Mouse (Mus musculus) midbrain, embryonic 11.5 days (tissue): ENCODE results near the gene Lrig1. TPM values are rescaled to one million over a fixed set of nuclear protein-coding genes. Genes with fewer than 3 reads are reported as not detected.

Experiments
- ATAC-seq: fragments of 200-750 bp; cut with Nextera tagmentation; 2 replicates; pipeline ENCODE4 v1.8.0; 2017; ENCODE audit warnings: moderate TSS enrichment, moderate library complexity; ENCODE audit not compliant: low FRiP score
- DNase-seq: peaks from one replicate; pipeline ENCODE4 v3.0.0; 2015; ENCODE audit warnings: low spot score; ENCODE audit errors: missing footprints
- H3K27ac ChIP-seq: fragments of 300-500 bp; sonication (generic); 2 replicates; pipeline ENCODE4 v1.5.1; 2014; ENCODE audit warnings: low read depth, low read length
- H3K27me3 ChIP-seq: fragments of 300-500 bp; sonication (generic); 2 replicates; pipeline ENCODE4 v1.6.1; 2014; ENCODE audit warnings: mild to moderate bottlenecking, low read length, moderate library complexity, mixed read lengths; ENCODE audit not compliant: control insufficient read depth, insufficient read depth
- H3K36me3 ChIP-seq: fragments of 300-500 bp; sonication (generic); 2 replicates; pipeline ENCODE4 v1.6.1; 2014; ENCODE audit warnings: mild to moderate bottlenecking, low read length, moderate library complexity, mixed read lengths; ENCODE audit not compliant: control insufficient read depth, insufficient read depth
- H3K4me1 ChIP-seq: fragments of 300-500 bp; sonication (generic); 2 replicates; pipeline ENCODE4 v1.6.1; 2014; ENCODE audit warnings: low read length; ENCODE audit not compliant: control insufficient read depth, insufficient read depth
- H3K4me2 ChIP-seq: fragments of 300-500 bp; sonication (generic); 2 replicates; pipeline ENCODE4 v1.6.1; 2014; ENCODE audit warnings: mild to moderate bottlenecking, moderate library complexity
- H3K4me3 ChIP-seq: fragments of 300-500 bp; sonication (generic); 2 replicates; pipeline ENCODE4 v1.5.1; 2014; ENCODE audit warnings: low read depth, low read length
- H3K9ac ChIP-seq: fragments of 300-500 bp; sonication (generic); 2 replicates; pipeline ENCODE4 v1.6.1; 2014; ENCODE audit warnings: low read length
- H3K9me3 ChIP-seq: fragments of 300-500 bp; sonication (generic); 2 replicates; pipeline ENCODE4 v1.6.1; 2016; ENCODE audit warnings: low read length; ENCODE audit not compliant: control insufficient read depth
- WGBS: fragments of 180-500 bp; shearing (Covaris S2); extraction: QIAGEN DNeasy Blood & Tissue Kit; methylation state at CpG from one replicate; pipeline ENCODE4 v1.1.7; 2014; 5-methylcytosine and 5-hydroxymethylcytosine counted together
- polyA plus RNA-seq: library from polyadenylated mRNA; unstranded; fragments of >200 nt; fragmentation: Nextera tagmentation; extraction: Ambion mirVana; gene quantifications from 2 replicates; pipeline ENCODE4 v1.2.1, GENCODE M21; 2014

Lrig1 gene
- polyA plus RNA-seq, 1 experiment from 2014 or later: 17.4 TPM

GRCm38 (mm10) chr6:94694481-94694880, 5.5 kb downstream of the Lrig1 start:
- DNase-seq (no peak), ATAC-seq (no peak)
- Histone ChIP-seq H3K36me3 (no peaks in the 10 kb centered on the region), H3K27me3 (no peaks in the 10 kb centered on the region), H3K9me3 (no peaks in the 10 kb centered on the region), H3K9ac (no peak overlapping the region), H3K4me3 (no peak overlapping the region), H3K4me2 (no peak overlapping the region), H3K27ac (no peak overlapping the region), H3K4me1 (peaks cover 54% of the 10 kb centered on the region)
- whole genome bisulfite sequencing: 0% methylated on average over 1 of the region's 1 CpGs

GRCm38 (mm10) chr6:94693091-94693490, 6.9 kb downstream of the Lrig1 start:
- no peak overlapping the region for H3K4me3 ChIP-seq
- H3K36me3 ChIP-seq: no peaks in the 10 kb centered on the region
- no peak for ATAC-seq
- WGBS: 79% methylated on average over 9 of the region's 9 CpGs
- no peak overlapping the region for H3K4me2 ChIP-seq
- H3K4me1 ChIP-seq: peaks cover 52% of the 10 kb centered on the region
- H3K9me3 ChIP-seq: no peaks in the 10 kb centered on the region
- H3K27ac ChIP-seq: no peak overlapping the region
- H3K9ac ChIP-seq: no peak overlapping the region
- DNase-seq: no peak
- H3K27me3 ChIP-seq: no peaks in the 10 kb centered on the region

GRCm38 (mm10) chr6:94692003-94692402, 8.0 kb downstream of the Lrig1 start:
- Histone ChIP-seq H3K4me2 (no peak overlapping the region), H3K27me3 (no peaks in the 10 kb centered on the region), H3K9ac (no peak overlapping the region), H3K27ac (no peak overlapping the region), H3K36me3 (no peaks in the 10 kb centered on the region), H3K4me3 (no peak overlapping the region), H3K9me3 (no peaks in the 10 kb centered on the region), H3K4me1 (peaks cover 45% of the 10 kb centered on the region)
- whole genome bisulfite sequencing: 34% methylated on average over 2 of the region's 2 CpGs
- DNase-seq (no peak), ATAC-seq (no peak)

GRCm38 (mm10) chr6:94690247-94690646, 9.7 kb downstream of the Lrig1 start:
- Histone ChIP-seq H3K4me2 (no peak overlapping the region), H3K27me3 (no peaks in the 10 kb centered on the region), H3K4me1 (peaks cover 31% of the 10 kb centered on the region), H3K9me3 (no peaks in the 10 kb centered on the region), H3K9ac (no peak overlapping the region), H3K4me3 (no peak overlapping the region), H3K36me3 (no peaks in the 10 kb centered on the region), H3K27ac (no peak overlapping the region)
- 82% methylated on average over 7 of the region's 7 CpGs for WGBS
- ATAC-seq (no peak), DNase-seq (no peak)

GRCm38 (mm10) chr6:94688722-94689121, 11.2 kb downstream of the Lrig1 start:
- H3K9ac ChIP-seq: no peak overlapping the region
- no peaks in the 10 kb centered on the region for H3K36me3 ChIP-seq
- H3K27ac ChIP-seq: no peak overlapping the region
- no peaks in the 10 kb centered on the region for H3K9me3 ChIP-seq
- H3K4me2 ChIP-seq: no peak overlapping the region
- DNase-seq (peak; percentile 82), ATAC-seq (peak; percentile 55; the same call in 1 of the 2 replicates)
- H3K27me3 ChIP-seq: no peaks in the 10 kb centered on the region
- WGBS: 54% methylated on average over 4 of the region's 4 CpGs
- no peak overlapping the region for H3K4me3 ChIP-seq
- H3K4me1 ChIP-seq: peaks cover 23% of the 10 kb centered on the region

- H3K36me3 ChIP-seq: no peaks in the 10 kb centered on the region
- no peak overlapping the region for H3K4me3 ChIP-seq
- H3K9me3 ChIP-seq: no peaks in the 10 kb centered on the region
- H3K27ac ChIP-seq: no peak overlapping the region
- no peaks in the 10 kb centered on the region for H3K27me3 ChIP-seq
- no peak for DNase-seq
- peaks cover 10% of the 10 kb centered on the region for H3K4me1 ChIP-seq
- no peak for ATAC-seq
- WGBS: 73% methylated on average over 6 of the region's 6 CpGs
- no peak overlapping the region for H3K4me2 ChIP-seq
- no peak overlapping the region for H3K9ac ChIP-seq
Measured at GRCm38 (mm10) chr6:94686048-94686447, 13.9 kb downstream of the Lrig1 start.

GRCm38 (mm10) chr6:94685611-94686010, 14.3 kb downstream of the Lrig1 start:
- Histone ChIP-seq H3K9me3 (no peaks in the 10 kb centered on the region), H3K4me1 (peaks cover 10% of the 10 kb centered on the region), H3K9ac (no peak overlapping the region), H3K4me2 (no peak overlapping the region), H3K27me3 (no peaks in the 10 kb centered on the region), H3K36me3 (no peaks in the 10 kb centered on the region), H3K27ac (no peak overlapping the region), H3K4me3 (no peak overlapping the region)
- ATAC-seq (no peak), DNase-seq (no peak)
- 82% methylated on average over 6 of the region's 6 CpGs for WGBS

- no peak overlapping the region for H3K4me2 ChIP-seq
- no peaks in the 10 kb centered on the region for H3K27me3 ChIP-seq
- DNase-seq (no peak), ATAC-seq (no peak)
- 56% methylated on average over 13 of the region's 13 CpGs for WGBS
- H3K4me1 ChIP-seq: peaks cover 10% of the 10 kb centered on the region
- H3K4me3 ChIP-seq: no peak overlapping the region
- H3K27ac ChIP-seq: no peak overlapping the region
- H3K36me3 ChIP-seq: no peaks in the 10 kb centered on the region
- H3K9me3 ChIP-seq: no peaks in the 10 kb centered on the region
- H3K9ac ChIP-seq: no peak overlapping the region
Measured at GRCm38 (mm10) chr6:94684844-94685557, 15.0 kb downstream of the Lrig1 start.

- Histone ChIP-seq H3K9me3 (no peaks in the 10 kb centered on the region), H3K4me1 (peaks cover 13% of the 10 kb centered on the region), H3K9ac (no peak overlapping the region), H3K4me3 (no peak overlapping the region), H3K4me2 (no peak overlapping the region), H3K27ac (no peak overlapping the region), H3K27me3 (no peaks in the 10 kb centered on the region), H3K36me3 (no peaks in the 10 kb centered on the region)
- DNase-seq (no peak), ATAC-seq (no peak)
- WGBS: 88% methylated on average over 3 of the region's 3 CpGs
Measured at GRCm38 (mm10) chr6:94683701-94684100, 16.3 kb downstream of the Lrig1 start.
